Mouse (Mus musculus): ENCODE results near the gene Peg12.

Gene Peg12

GRCm38 (mm10) chr7:62463878-62464755 is at the start of gene Peg12:
Peg12 (minus strand) TSS chr7:62464510.
- peak; percentile 53 for DNase-seq

GRCm38 (mm10) chr7:62486139-62486538 is 21.8 kb upstream of the Peg12 start:
- no peak for DNase-seq

GRCm38 (mm10) chr7:62463007-62463877 is 1.1 kb downstream of the Peg12 start:
- DNase-seq = no peak

- DNase-seq = no peak
Measured at GRCm38 (mm10) chr7:62462229-62463006, 1.9 kb downstream of the Peg12 start.

GRCm38 (mm10) chr7:62452353-62452752 is 12.0 kb downstream of the Peg12 start:
- no peak for DNase-seq

GRCm38 (mm10) chr7:62445431-62446165 is 18.7 kb downstream of the Peg12 start:
- DNase-seq = no peak

GRCm38 (mm10) chr7:62436394-62436793 is 27.9 kb downstream of the Peg12 start:
- DNase-seq = no peak

- DNase-seq = no peak
Measured at GRCm38 (mm10) chr7:62433243-62433642, 31.1 kb downstream of the Peg12 start.

GRCm38 (mm10) chr7:62428337-62428736 is 36.0 kb downstream of the Peg12 start:
- no peak for DNase-seq

GRCm38 (mm10) chr7:62423210-62423609 is 41.1 kb downstream of the Peg12 start:
- DNase-seq = no peak

GRCm38 (mm10) chr7:62420566-62420965 is 43.7 kb downstream of the Peg12 start:
- no peak for DNase-seq

- DNase-seq = peak; percentile 72
Measured at GRCm38 (mm10) chr7:62419493-62420360, 44.6 kb downstream of the Peg12 start, which contains the start of gene Mkrn3. Mkrn3 (minus strand) TSS chr7:62420139.

- DNase-seq = no peak
Measured at GRCm38 (mm10) chr7:62419105-62419492, 45.2 kb downstream of the Peg12 start.

GRCm38 (mm10) chr7:62418346-62418745 is 46.0 kb downstream of the Peg12 start:
- DNase-seq = no peak

GRCm38 (mm10) chr7:62416173-62416572 is 48.1 kb downstream of the Peg12 start:
- no peak for DNase-seq

GRCm38 (mm10) chr7:62415222-62415621 is 49.1 kb downstream of the Peg12 start:
- DNase-seq = no peak
